In the genomic region with DNA sequence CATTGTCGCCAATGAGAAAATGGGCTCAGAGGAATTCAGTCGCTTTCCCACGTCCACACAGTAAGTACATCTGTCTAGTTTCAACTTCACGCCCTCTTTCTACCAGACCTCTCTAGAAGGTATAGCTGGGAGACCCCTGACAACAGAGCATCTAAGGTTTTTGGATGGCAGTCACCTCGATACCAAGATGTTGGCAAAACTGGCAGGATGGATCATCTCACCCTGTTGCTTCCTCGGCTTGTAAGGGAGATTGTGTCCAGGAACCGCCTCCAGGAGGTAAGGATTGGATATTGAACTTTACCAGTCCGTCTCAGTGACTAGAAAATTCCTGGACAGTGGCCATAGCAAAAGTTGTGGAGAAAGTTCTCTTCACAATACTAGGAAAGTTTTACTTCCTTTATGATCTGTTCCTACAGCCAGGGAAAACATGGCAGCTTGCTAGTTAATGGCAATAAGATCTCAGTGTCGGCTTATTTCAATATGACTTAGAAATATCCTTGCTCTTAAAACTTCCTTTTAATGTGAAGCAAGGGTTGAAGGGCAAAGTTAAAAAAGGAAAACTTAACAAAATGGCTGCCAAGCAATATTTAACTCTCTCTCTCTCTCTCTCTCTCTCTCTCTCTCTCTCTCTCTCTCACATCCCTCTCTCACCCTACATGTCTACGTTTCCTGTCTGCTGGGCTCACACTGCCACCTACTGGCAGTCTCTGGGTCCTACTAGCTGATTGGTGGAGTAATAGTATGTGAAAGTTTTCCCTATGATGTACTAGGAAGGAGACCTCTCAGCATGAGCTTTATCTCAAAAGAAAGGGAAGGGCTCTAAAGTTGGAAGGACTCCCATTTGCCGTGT, we compare ENCODE assay signal across 8 mouse cellular contexts. TPM values are rescaled to one million over a fixed set of nuclear protein-coding genes. Genes with fewer than 3 reads are reported as not detected.
DNase-seq lines count a peak whose midpoint lies in the region; ATAC-seq lines count a peak whose summit lies in the region.

No protein-coding gene starts in this region.

- DNase-seq in adipocyte (ENCODE audit: low spot score): peak; percentile 95
- peak; percentile 95 for DNase-seq in embryo, embryonic 10.5 days (ENCODE audit: low spot score)
- DNase-seq in gastrocnemius, postnatal 25 days: peak; percentile 76
- DNase-seq in left cerebral cortex, adult 9 months (ENCODE audit: low spot score in 2 of 2): peak; percentile 58 to 93
- peak; percentile 90 for DNase-seq in right cerebral cortex, postnatal 14 days
- DNase-seq in urinary bladder, postnatal 25 days (ENCODE audit: low spot score): peak; percentile 84

- ATAC-seq in inflammation-experienced regulatory T-cells, adult 6 months: peak; percentile 60
- peak; percentile 88 for ATAC-seq in megakaryocyte progenitor cell, adult 5-6 weeks (replicated peaks; ENCODE audit: poor library complexity)

RNA-seq across cellular contexts. Expression of a gene that starts 1.7 kb away (rescaled TPM):
- 10 to 100 TPM; 11.4 to 11.7 TPM for total RNA-seq in gastrocnemius, postnatal 25 days (2021)
- polyA plus RNA-seq in inflammation-experienced regulatory T-cells, adult 6 months (2017; shearing (Covaris generic)): 100 to 1,000 TPM in 1 of 3 experiments, 10 to 100 TPM in 2; 90.7 to 140 (median 97.6) TPM
- 143 and 147 TPM in 2 replicates for total RNA-seq in megakaryocyte progenitor cell, adult 5-6 weeks (2015)
- 167 TPM in 2 replicates for total RNA-seq in megakaryocyte progenitor cell, adult 5-6 weeks (2017)

RNA-seq across cellular contexts. Expression of a gene that starts 7.1 kb away (rescaled TPM):
- total RNA-seq in gastrocnemius, postnatal 25 days (2021): not detected
- not detected for polyA plus RNA-seq in inflammation-experienced regulatory T-cells, adult 6 months (2017; shearing (Covaris generic))
- not detected in 2 replicates for total RNA-seq in megakaryocyte progenitor cell, adult 5-6 weeks (2015)
- total RNA-seq in megakaryocyte progenitor cell, adult 5-6 weeks (2017): not detected in 2 replicates

RNA-seq across cellular contexts. Expression of a gene that starts 38.5 kb away (rescaled TPM):
- total RNA-seq in gastrocnemius, postnatal 25 days (2021): 10 to 100 TPM; 21.3 to 23.3 TPM
- under 1 TPM; 0.33 to 0.53 (median 0.51) TPM for polyA plus RNA-seq in inflammation-experienced regulatory T-cells, adult 6 months (2017; shearing (Covaris generic))
- total RNA-seq in megakaryocyte progenitor cell, adult 5-6 weeks (2015): 1.3 and 1.8 TPM in 2 replicates
- total RNA-seq in megakaryocyte progenitor cell, adult 5-6 weeks (2017): 2.3 and 3.6 TPM in 2 replicates

RNA-seq across cellular contexts. Expression of a gene that starts 53.4 kb away (rescaled TPM):
- total RNA-seq in gastrocnemius, postnatal 25 days (2021): 1 to 10 TPM; 2.7 TPM
- 1 to 10 TPM; 6.6 to 7.3 (median 7.1) TPM for polyA plus RNA-seq in inflammation-experienced regulatory T-cells, adult 6 months (2017; shearing (Covaris generic))
- 2.3 and 2.5 TPM in 2 replicates for total RNA-seq in megakaryocyte progenitor cell, adult 5-6 weeks (2015)
- total RNA-seq in megakaryocyte progenitor cell, adult 5-6 weeks (2017): 3.7 and 5.4 TPM in 2 replicates

RNA-seq across cellular contexts. Expression of a gene that starts 55.0 kb away (rescaled TPM):
- total RNA-seq in gastrocnemius, postnatal 25 days (2021): under 1 TPM in 1 of 2 experiments, not detected in 1; 0.15 TPM
- polyA plus RNA-seq in inflammation-experienced regulatory T-cells, adult 6 months (2017; shearing (Covaris generic)): not detected
- total RNA-seq in megakaryocyte progenitor cell, adult 5-6 weeks (2015): 0.72 and 1.8 TPM in 2 replicates
- 1.0 and 2.0 TPM in 2 replicates for total RNA-seq in megakaryocyte progenitor cell, adult 5-6 weeks (2017)

Comparison
In these comparisons a context has a peak if more than half of its experiments do, and no peak if none do; other contexts are left out.
1. Peak in every context shown above with its lines: DNase-seq and ATAC-seq.
2. RNA of a gene that starts 1.7 kb away (total RNA-seq): 143 to 167 TPM in megakaryocyte progenitor cell, adult 5-6 weeks; 11.4 to 11.7 TPM in gastrocnemius, postnatal 25 days; every median in the first group is over 10 times any median in the second.
3. RNA of a gene that starts 38.5 kb away (total RNA-seq): 21.3 to 23.3 TPM in gastrocnemius, postnatal 25 days; 1.3 to 3.6 TPM in megakaryocyte progenitor cell, adult 5-6 weeks; every median in the first group is over 4 times any median in the second.